Mouse (Mus musculus): Measurements from ENCODE around the gene Tenm4. TPM values are rescaled to one million over a fixed set of nuclear protein-coding genes. Genes with fewer than 3 reads are reported as not detected.
A peak's percentile ranks its signal among the peaks of the same experiment; 100 is the strongest.

Tenm4 gene
- polyA plus RNA-seq, 1 experiment from 2014 or later: 9.2 TPM

- WGBS: 56% methylated on average over 2 of the region's 2 CpGs
- H3K36me3 ChIP-seq (ENCODE audit: control insufficient read depth, insufficient read depth, low read length): no peaks in the 10 kb centered on the region
- H3K9ac ChIP-seq (ENCODE audit: low read length): no peak overlapping the region
- H3K9me3 ChIP-seq (ENCODE audit: control insufficient read depth, low read length): no peaks in the 10 kb centered on the region
- H3K4me3 ChIP-seq (ENCODE audit: control insufficient read depth in 1 of 2, insufficient read depth in 1 of 2, low read depth in 1 of 2, low read length in 2 of 2): no peak overlapping the region
- peaks cover 73% of the 10 kb centered on the region for H3K27me3 ChIP-seq (ENCODE audit: control insufficient read depth, insufficient read depth, low read length)
- H3K4me2 ChIP-seq (ENCODE audit: low read length): no peak overlapping the region
- peaks cover 35 to 42% of the 10 kb centered on the region in 2 experiments for H3K4me1 ChIP-seq (ENCODE audit: control insufficient read depth in 2 of 2, insufficient read depth in 2 of 2, low read length in 2 of 2)
- H3K27ac ChIP-seq (replicated peaks in 1 of 2; ENCODE audit: control insufficient read depth in 1 of 2, insufficient read depth in 1 of 2, low read depth in 2 of 2, low read length in 2 of 2): no peak overlapping the region
- no peak for ATAC-seq (ENCODE audit: insufficient number of reproducible peaks, insufficient read depth, low FRiP score, low read depth)
Observed at GRCm38 (mm10) chr7:96654206-96654605, 483.2 kb downstream of the Tenm4 start.

GRCm38 (mm10) chr7:96655096-96655716, 484.2 kb downstream of the Tenm4 start:
- H3K4me3 ChIP-seq (ENCODE audit: control insufficient read depth in 1 of 2, insufficient read depth in 1 of 2, low read depth in 1 of 2, low read length in 2 of 2): no peak overlapping the region
- H3K4me2 ChIP-seq (ENCODE audit: low read length): no peak overlapping the region
- no peaks in the 10 kb centered on the region for H3K9me3 ChIP-seq (ENCODE audit: control insufficient read depth, low read length)
- H3K4me1 ChIP-seq (ENCODE audit: control insufficient read depth in 2 of 2, insufficient read depth in 2 of 2, low read length in 2 of 2): peaks cover 35 to 42% of the 10 kb centered on the region in 2 experiments
- no peak overlapping the region for H3K9ac ChIP-seq (ENCODE audit: low read length)
- H3K27me3 ChIP-seq (ENCODE audit: control insufficient read depth, insufficient read depth, low read length): peaks cover 72% of the 10 kb centered on the region
- H3K36me3 ChIP-seq (ENCODE audit: control insufficient read depth, insufficient read depth, low read length): no peaks in the 10 kb centered on the region
- WGBS: 46% methylated on average over 3 of the region's 3 CpGs
- ATAC-seq (ENCODE audit: insufficient number of reproducible peaks, insufficient read depth, low FRiP score, low read depth): no peak
- no peak overlapping the region for H3K27ac ChIP-seq (replicated peaks in 1 of 2; ENCODE audit: control insufficient read depth in 1 of 2, insufficient read depth in 1 of 2, low read depth in 2 of 2, low read length in 2 of 2)

GRCm38 (mm10) chr7:96657101-96657830, 486.2 kb downstream of the Tenm4 start:
- no peak overlapping the region for H3K27ac ChIP-seq (replicated peaks in 1 of 2; ENCODE audit: control insufficient read depth in 1 of 2, insufficient read depth in 1 of 2, low read depth in 2 of 2, low read length in 2 of 2)
- no peak overlapping the region for H3K9ac ChIP-seq (ENCODE audit: low read length)
- no peaks in the 10 kb centered on the region for H3K9me3 ChIP-seq (ENCODE audit: control insufficient read depth, low read length)
- peaks cover 68% of the 10 kb centered on the region for H3K27me3 ChIP-seq (ENCODE audit: control insufficient read depth, insufficient read depth, low read length)
- peaks cover 31 to 49% of the 10 kb centered on the region in 2 experiments for H3K4me1 ChIP-seq (ENCODE audit: control insufficient read depth in 2 of 2, insufficient read depth in 2 of 2, low read length in 2 of 2)
- no peaks in the 10 kb centered on the region for H3K36me3 ChIP-seq (ENCODE audit: control insufficient read depth, insufficient read depth, low read length)
- 22% methylated on average over 13 of the region's 13 CpGs for WGBS
- no peak for ATAC-seq (ENCODE audit: insufficient number of reproducible peaks, insufficient read depth, low FRiP score, low read depth)
- no peak overlapping the region for H3K4me3 ChIP-seq (ENCODE audit: control insufficient read depth in 1 of 2, insufficient read depth in 1 of 2, low read depth in 1 of 2, low read length in 2 of 2)
- H3K4me2 ChIP-seq (ENCODE audit: low read length): no peak overlapping the region

GRCm38 (mm10) chr7:96657857-96658580, 487.0 kb downstream of the Tenm4 start:
- H3K4me2 ChIP-seq (ENCODE audit: low read length): no peak overlapping the region
- no peak for ATAC-seq (ENCODE audit: insufficient number of reproducible peaks, insufficient read depth, low FRiP score, low read depth)
- H3K9ac ChIP-seq (ENCODE audit: low read length): no peak overlapping the region
- H3K36me3 ChIP-seq (ENCODE audit: control insufficient read depth, insufficient read depth, low read length): no peaks in the 10 kb centered on the region
- H3K27ac ChIP-seq (replicated peaks in 1 of 2; ENCODE audit: control insufficient read depth in 1 of 2, insufficient read depth in 1 of 2, low read depth in 2 of 2, low read length in 2 of 2): no peak overlapping the region
- H3K4me3 ChIP-seq (ENCODE audit: control insufficient read depth in 1 of 2, insufficient read depth in 1 of 2, low read depth in 1 of 2, low read length in 2 of 2): no peak overlapping the region
- 74% methylated on average over 11 of the region's 11 CpGs for WGBS
- peaks cover 27 to 45% of the 10 kb centered on the region in 2 experiments for H3K4me1 ChIP-seq (ENCODE audit: control insufficient read depth in 2 of 2, insufficient read depth in 2 of 2, low read length in 2 of 2)
- H3K27me3 ChIP-seq (ENCODE audit: control insufficient read depth, insufficient read depth, low read length): peaks cover 70% of the 10 kb centered on the region
- H3K9me3 ChIP-seq (ENCODE audit: control insufficient read depth, low read length): no peaks in the 10 kb centered on the region

DNA sequence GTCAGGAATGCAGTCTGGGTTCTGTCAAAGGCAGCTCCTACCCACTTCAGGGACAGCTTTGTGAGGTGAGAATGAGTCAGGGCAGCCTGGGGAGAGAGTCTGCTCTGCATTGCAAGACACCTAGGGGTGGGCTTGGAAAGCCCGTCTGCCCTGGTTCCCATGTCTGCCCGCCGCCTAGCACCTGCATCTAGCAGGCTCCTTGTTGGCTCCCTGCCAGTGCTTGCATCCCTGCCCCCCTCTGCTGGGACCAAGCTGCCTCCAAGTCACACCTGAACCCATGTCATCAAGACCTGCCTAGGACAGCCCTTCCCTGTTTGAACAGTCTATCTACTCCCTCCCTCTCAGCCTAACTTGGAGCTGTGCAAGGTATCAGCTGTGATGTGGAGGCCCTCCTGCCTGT, 489.9 kb downstream of the Tenm4 start:
- no peak overlapping the region for H3K4me3 ChIP-seq (ENCODE audit: control insufficient read depth in 1 of 2, insufficient read depth in 1 of 2, low read depth in 1 of 2, low read length in 2 of 2)
- 27% methylated on average over 3 of the region's 3 CpGs for WGBS
- peaks cover 68% of the 10 kb centered on the region for H3K27me3 ChIP-seq (ENCODE audit: control insufficient read depth, insufficient read depth, low read length)
- no peaks in the 10 kb centered on the region for H3K36me3 ChIP-seq (ENCODE audit: control insufficient read depth, insufficient read depth, low read length)
- no peak overlapping the region for H3K9ac ChIP-seq (ENCODE audit: low read length)
- H3K9me3 ChIP-seq (ENCODE audit: control insufficient read depth, low read length): no peaks in the 10 kb centered on the region
- 0 out of 4 replicates have a peak overlapping the region, but pooled peaks of 1 of the 2 experiments have one; percentile 44 for H3K27ac ChIP-seq (replicated peaks in 1 of 2; ENCODE audit: control insufficient read depth in 1 of 2, insufficient read depth in 1 of 2, low read depth in 2 of 2, low read length in 2 of 2)
- peaks cover 23 to 36% of the 10 kb centered on the region in 2 experiments for H3K4me1 ChIP-seq (ENCODE audit: control insufficient read depth in 2 of 2, insufficient read depth in 2 of 2, low read length in 2 of 2)
- ATAC-seq (ENCODE audit: insufficient number of reproducible peaks, insufficient read depth, low FRiP score, low read depth): peak; percentile 75
- peak overlapping the region; percentile 21; the same call in 1 of the 2 replicates for H3K4me2 ChIP-seq (ENCODE audit: low read length)

GRCm38 (mm10) chr7:96661352-96662169, 490.5 kb downstream of the Tenm4 start:
- Histone ChIP-seq H3K9me3 (ENCODE audit: control insufficient read depth, low read length) (no peaks in the 10 kb centered on the region), H3K27ac (replicated peaks in 1 of 2; ENCODE audit: control insufficient read depth in 1 of 2, insufficient read depth in 1 of 2, low read depth in 2 of 2, low read length in 2 of 2) (0 out of 4 replicates have a peak overlapping the region, but pooled peaks of 1 of the 2 experiments have one; percentile 44), H3K27me3 (ENCODE audit: control insufficient read depth, insufficient read depth, low read length) (peaks cover 68% of the 10 kb centered on the region), H3K36me3 (ENCODE audit: control insufficient read depth, insufficient read depth, low read length) (no peaks in the 10 kb centered on the region), H3K4me1 (ENCODE audit: control insufficient read depth in 2 of 2, insufficient read depth in 2 of 2, low read length in 2 of 2) (peaks cover 20 to 32% of the 10 kb centered on the region in 2 experiments), H3K9ac (ENCODE audit: low read length) (no peak overlapping the region), H3K4me3 (ENCODE audit: control insufficient read depth in 1 of 2, insufficient read depth in 1 of 2, low read depth in 1 of 2, low read length in 2 of 2) (no peak overlapping the region), H3K4me2 (ENCODE audit: low read length) (peak overlapping the region; percentile 21; the same call in 1 of the 2 replicates)
- peak; percentile 64 for ATAC-seq (ENCODE audit: insufficient number of reproducible peaks, insufficient read depth, low FRiP score, low read depth)
- WGBS: 26% methylated on average over 12 of the region's 12 CpGs

GRCm38 (mm10) chr7:96663336-96663735, 492.3 kb downstream of the Tenm4 start:
- H3K36me3 ChIP-seq (ENCODE audit: control insufficient read depth, insufficient read depth, low read length): no peaks in the 10 kb centered on the region
- no peak overlapping the region for H3K27ac ChIP-seq (replicated peaks in 1 of 2; ENCODE audit: control insufficient read depth in 1 of 2, insufficient read depth in 1 of 2, low read depth in 2 of 2, low read length in 2 of 2)
- no peak for ATAC-seq (ENCODE audit: insufficient number of reproducible peaks, insufficient read depth, low FRiP score, low read depth)
- H3K4me1 ChIP-seq (ENCODE audit: control insufficient read depth in 2 of 2, insufficient read depth in 2 of 2, low read length in 2 of 2): peaks cover 14 to 22% of the 10 kb centered on the region in 2 experiments
- no peak overlapping the region for H3K4me3 ChIP-seq (ENCODE audit: control insufficient read depth in 1 of 2, insufficient read depth in 1 of 2, low read depth in 1 of 2, low read length in 2 of 2)
- no peaks in the 10 kb centered on the region for H3K9me3 ChIP-seq (ENCODE audit: control insufficient read depth, low read length)
- H3K4me2 ChIP-seq (ENCODE audit: low read length): no peak overlapping the region
- peaks cover 69% of the 10 kb centered on the region for H3K27me3 ChIP-seq (ENCODE audit: control insufficient read depth, insufficient read depth, low read length)
- 82% methylated on average over 7 of the region's 7 CpGs for WGBS
- H3K9ac ChIP-seq (ENCODE audit: low read length): no peak overlapping the region
